Mouse (Mus musculus) liver, adult 2 months (tissue): ENCODE measurements around the gene Trappc3. TPM values are rescaled to one million over a fixed set of nuclear protein-coding genes. Genes with fewer than 3 reads are reported as not detected.

Source experiments
- DNase-seq: peaks from one replicate; pipeline ENCODE4 v3.0.0-alpha.2; 2011; ENCODE audit warnings: low read depth, low spot score; ENCODE audit errors: extremely low read depth
- H3K27ac ChIP-seq: fragments of 200-500 bp; replicated peaks from 2 replicates; pipeline ENCODE4 v1.5.1; 2012; ENCODE audit warnings: low read depth, mild to moderate bottlenecking, control low read depth, inconsistent platforms, low read length; ENCODE audit not compliant: insufficient read depth
- H3K27me3 ChIP-seq: fragments of 200-500 bp; 2 replicates; pipeline ENCODE4 v1.6.1; 2012; ENCODE audit warnings: mild to moderate bottlenecking, moderate library complexity, low read length, inconsistent platforms; ENCODE audit not compliant: control insufficient read depth, insufficient read depth
- H3K36me3 ChIP-seq: fragments of 200-500 bp; 2 replicates; pipeline ENCODE4 v1.6.1; 2012; ENCODE audit warnings: low read length, inconsistent platforms; ENCODE audit not compliant: control insufficient read depth, insufficient read depth
- H3K4me1 ChIP-seq: fragments of 200-500 bp; 2 replicates; pipeline ENCODE4 v1.6.1; 2011; ENCODE audit warnings: low read length; ENCODE audit not compliant: control insufficient read depth, insufficient read depth
- H3K4me3 ChIP-seq: fragments of 200-500 bp; 2 replicates; pipeline ENCODE4 v1.5.1; 2011; ENCODE audit warnings: low read depth, mild to moderate bottlenecking, control low read depth, low read length, moderate library complexity; ENCODE audit not compliant: insufficient read depth
- H3K79me2 ChIP-seq: fragments of 200-500 bp; 2 replicates; pipeline ENCODE4 v1.6.1; 2012; ENCODE audit warnings: inconsistent platforms, mild to moderate bottlenecking, low read length, moderate library complexity; ENCODE audit not compliant: control insufficient read depth, insufficient read depth
- H3K9ac ChIP-seq: fragments of 200-500 bp; 2 replicates; pipeline ENCODE4 v1.6.1; 2012; ENCODE audit warnings: low read depth, mild to moderate bottlenecking, control low read depth, inconsistent platforms, low read length
- CTCF ChIP-seq: fragments of 200-500 bp; IDR thresholded peaks from 2 replicates; pipeline ENCODE4 v1.5.1; 2011; ENCODE audit warnings: low read depth, low read length, control low read depth
- POLR2A ChIP-seq: fragments of 200-500 bp; IDR thresholded peaks from 2 replicates; pipeline ENCODE4 v1.6.1; 2011; ENCODE audit warnings: low read length, control low read depth; ENCODE audit not compliant: insufficient read depth; ENCODE audit errors: extremely low read depth
- WGBS: fragments of 180-500 bp; shearing (Covaris S2); methylation state at CpG from one replicate; pipeline ENCODE4 v1.1.7; 2018; 5-methylcytosine and 5-hydroxymethylcytosine counted together
- polyA plus RNA-seq: library from polyadenylated mRNA; depleted of rRNA; stranded (reverse); fragments of >200 nt; gene quantifications from 2 replicates; pipeline ENCODE4 v1.2.3, GENCODE M21; 2012
- total RNA-seq: library from RNA; depleted of rRNA; stranded (reverse); fragments of >200 nt; gene quantifications from 2 replicates; pipeline ENCODE4 v1.2.3, GENCODE M21; 2014

Trappc3 gene
- total and polyA plus RNA-seq, 2 experiments, result 24.1 to 45.8 TPM

DNA sequence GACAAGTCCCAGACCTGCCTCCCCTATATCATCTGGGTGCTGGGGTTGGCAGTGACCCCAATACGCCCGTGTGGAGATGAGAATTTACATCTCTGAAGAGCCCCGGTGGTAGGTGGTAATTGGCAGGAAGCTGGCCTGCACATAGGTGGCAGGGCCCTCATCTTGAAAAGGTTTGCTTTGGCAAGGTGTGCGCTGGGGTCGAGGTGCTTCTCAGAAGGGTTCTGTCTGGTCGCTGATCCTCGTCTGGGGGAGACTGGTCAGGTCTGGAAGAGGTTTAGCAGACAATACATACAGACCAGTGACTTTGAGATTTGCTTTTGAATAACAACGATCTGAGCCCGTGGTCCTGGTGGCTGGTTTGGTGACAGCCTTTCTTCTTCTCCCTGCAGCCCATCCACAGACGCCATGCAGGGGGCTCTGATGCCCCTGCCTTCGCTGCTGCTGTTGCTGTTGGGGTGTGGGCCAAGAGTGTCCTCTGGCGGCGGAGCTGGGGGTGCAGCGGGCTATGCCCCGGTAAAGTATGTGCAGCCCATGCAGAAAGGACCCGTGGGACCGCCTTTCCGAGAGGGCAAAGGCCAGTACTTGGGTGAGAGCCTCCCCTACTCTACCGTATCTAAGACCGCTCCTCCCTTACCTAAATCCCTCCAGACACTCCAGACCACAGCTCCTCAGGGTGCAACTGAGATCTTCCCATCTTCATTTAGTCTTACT is 47.2 kb downstream of the Trappc3 start:
- H3K27me3 ChIP-seq, result no peaks in the 10 kb centered on the region
- WGBS, result 19% methylated on average over 20 of the region's 20 CpGs
- no peak for DNase-seq
- TF ChIP-seq CTCF (peak; percentile 44), POLR2A (no peak)
- no peak overlapping the region for H3K27ac ChIP-seq
- peaks cover 3% of the 10 kb centered on the region; the same call in 1 of the 2 replicates for H3K4me1 ChIP-seq
- no peak overlapping the region for H3K4me3 ChIP-seq
- no peak overlapping the region for H3K9ac ChIP-seq
- H3K36me3 ChIP-seq, result no peaks in the 10 kb centered on the region
- no peaks in the 10 kb centered on the region for H3K79me2 ChIP-seq

DNA sequence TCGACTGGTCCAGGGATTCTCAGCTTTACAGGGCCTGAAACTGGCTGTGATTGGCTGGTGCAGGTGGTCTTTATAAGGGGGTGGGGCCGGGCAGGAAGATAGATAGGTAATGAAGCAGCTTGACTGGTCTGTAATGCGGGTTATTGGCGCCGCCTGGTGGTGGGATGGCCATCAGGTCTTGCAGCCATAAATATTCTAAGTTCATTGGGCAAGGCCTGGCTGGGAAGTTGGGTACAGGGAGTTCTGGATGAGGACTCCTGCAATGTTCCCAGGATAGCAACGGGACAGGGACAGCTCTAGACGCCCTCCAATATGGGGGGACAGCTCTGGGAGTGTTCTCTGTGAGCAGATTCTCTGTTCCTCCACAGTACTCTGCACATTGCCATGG is 47.8 kb downstream of the Trappc3 start:
- Histone ChIP-seq H3K4me3 (no peak overlapping the region), H3K4me1 (peaks cover 3% of the 10 kb centered on the region; the same call in 1 of the 2 replicates), H3K79me2 (no peaks in the 10 kb centered on the region), H3K27ac (no peak overlapping the region), H3K27me3 (no peaks in the 10 kb centered on the region), H3K36me3 (no peaks in the 10 kb centered on the region), H3K9ac (no peak overlapping the region)
- TF ChIP-seq CTCF (peak; percentile 91), POLR2A (no peak)
- peak; percentile 60 for DNase-seq
- WGBS, result 1% methylated on average over 7 of the region's 7 CpGs

DNA sequence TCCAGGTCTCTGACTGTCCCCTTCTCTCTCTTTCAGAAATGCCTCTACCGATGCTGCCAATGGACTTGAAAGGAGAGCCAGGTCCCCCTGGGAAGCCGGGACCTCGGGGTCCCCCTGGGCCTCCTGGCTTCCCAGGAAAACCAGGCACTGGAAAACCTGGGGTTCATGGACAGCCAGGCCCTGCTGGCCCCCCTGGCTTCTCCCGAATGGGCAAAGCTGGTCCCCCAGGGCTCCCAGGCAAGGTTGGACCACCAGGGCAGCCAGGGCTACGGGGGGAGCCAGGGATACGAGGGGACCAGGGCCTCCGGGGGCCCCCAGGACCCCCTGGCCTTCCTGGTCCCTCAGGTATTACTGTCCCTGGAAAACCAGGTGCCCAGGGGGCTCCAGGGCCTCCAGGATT is 48.2 kb downstream of the Trappc3 start:
- no peaks in the 10 kb centered on the region for H3K79me2 ChIP-seq
- no peaks in the 10 kb centered on the region for H3K36me3 ChIP-seq
- WGBS, result 71% methylated on average over 7 of the region's 7 CpGs
- DNase-seq, result no peak
- no peak overlapping the region for H3K4me3 ChIP-seq
- TF ChIP-seq CTCF (no peak), POLR2A (no peak)
- H3K27me3 ChIP-seq, result no peaks in the 10 kb centered on the region
- no peak overlapping the region for H3K9ac ChIP-seq
- peaks cover 3% of the 10 kb centered on the region; the same call in 1 of the 2 replicates for H3K4me1 ChIP-seq
- H3K27ac ChIP-seq, result no peak overlapping the region

DNA sequence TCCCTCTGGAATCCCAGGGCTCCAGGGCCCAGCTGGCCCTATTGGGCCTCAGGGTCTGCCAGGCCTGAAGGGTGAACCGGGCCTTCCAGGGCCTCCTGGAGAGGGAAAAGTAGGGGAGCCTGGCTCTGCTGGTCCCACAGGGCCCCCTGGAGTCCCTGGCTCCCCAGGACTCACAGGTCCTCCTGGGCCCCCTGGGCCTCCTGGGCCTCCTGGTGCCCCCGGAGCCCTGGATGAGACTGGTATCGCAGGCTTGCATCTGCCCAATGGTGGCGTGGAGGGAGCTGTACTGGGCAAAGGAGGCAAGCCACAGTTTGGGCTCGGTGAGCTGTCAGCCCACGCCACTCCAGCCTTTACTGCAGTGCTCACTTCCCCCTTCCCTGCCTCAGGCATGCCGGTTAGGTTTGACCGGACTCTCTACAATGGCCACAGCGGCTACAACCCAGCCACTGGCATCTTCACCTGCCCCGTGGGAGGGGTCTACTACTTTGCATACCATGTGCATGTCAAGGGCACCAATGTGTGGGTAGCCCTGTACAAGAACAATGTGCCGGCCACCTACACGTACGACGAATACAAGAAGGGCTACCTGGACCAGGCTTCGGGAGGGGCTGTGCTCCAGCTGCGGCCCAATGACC is 49.6 kb downstream of the Trappc3 start:
- Histone ChIP-seq H3K9ac (no peak overlapping the region), H3K27me3 (no peaks in the 10 kb centered on the region), H3K4me3 (no peak overlapping the region), H3K4me1 (peaks cover 3% of the 10 kb centered on the region; the same call in 1 of the 2 replicates), H3K36me3 (peaks cover under 1% of the 10 kb centered on the region; the same call in 1 of the 2 replicates), H3K27ac (no peak overlapping the region), H3K79me2 (no peaks in the 10 kb centered on the region)
- WGBS, result 96% methylated on average over 16 of the region's 16 CpGs
- no peak for DNase-seq
- no peak for TF ChIP-seq POLR2A

DNA sequence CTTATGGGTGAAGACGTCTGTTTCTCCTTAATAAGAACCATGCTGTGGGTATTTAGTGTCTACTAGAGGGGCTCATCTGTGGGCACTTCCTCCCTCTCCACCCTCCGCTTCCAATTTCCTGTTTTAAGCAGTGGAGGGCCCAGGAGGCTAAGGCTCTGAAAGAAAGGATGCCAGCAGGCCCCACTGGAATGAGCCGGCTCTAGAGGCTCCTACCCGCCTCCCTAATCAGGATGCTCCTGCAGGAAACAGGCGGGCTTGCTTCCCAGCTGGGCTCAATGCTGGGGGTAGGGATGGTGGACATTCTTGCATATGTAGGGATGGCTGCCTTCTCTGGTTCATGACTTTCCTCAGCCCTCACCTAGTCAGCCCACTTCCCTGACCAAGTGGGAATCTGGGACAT is 51.1 kb downstream of the Trappc3 start:
- 74% methylated on average over 5 of the region's 5 CpGs for WGBS

DNA sequence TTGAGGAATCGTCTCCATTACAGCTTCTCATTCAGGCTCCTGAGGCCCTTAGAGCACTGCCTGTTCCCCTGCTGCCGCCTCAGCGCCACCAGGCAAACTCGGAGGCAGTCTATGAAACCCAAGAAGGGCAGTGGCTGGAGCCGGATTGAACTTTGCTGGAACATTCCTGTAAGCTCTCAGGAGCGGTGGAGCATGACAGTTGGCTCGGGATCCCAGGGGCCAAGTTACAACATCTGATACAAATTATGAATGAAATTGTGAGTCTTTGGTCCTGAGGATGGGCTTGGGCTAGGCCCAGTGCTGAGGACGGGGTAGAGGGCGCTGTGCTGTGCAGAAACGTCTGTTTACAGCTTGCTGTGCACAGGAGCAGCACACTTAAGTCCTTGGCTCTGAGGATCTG is 52.3 kb downstream of the Trappc3 start:
- H3K27ac ChIP-seq, result no peak overlapping the region
- no peaks in the 10 kb centered on the region for H3K27me3 ChIP-seq
- 80% methylated on average over 10 of the region's 10 CpGs for WGBS
- H3K36me3 ChIP-seq, result peaks cover 4% of the 10 kb centered on the region; the same call in 1 of the 2 replicates
- no peak overlapping the region for H3K9ac ChIP-seq
- H3K4me3 ChIP-seq, result no peak overlapping the region
- DNase-seq, result peak; percentile 31
- H3K4me1 ChIP-seq, result peaks cover 3% of the 10 kb centered on the region; the same call in 1 of the 2 replicates
- no peak for TF ChIP-seq POLR2A
- TF ChIP-seq CTCF, result no peak
- no peaks in the 10 kb centered on the region for H3K79me2 ChIP-seq

More for the DNA sequence above, 51.1 kb downstream of the Trappc3 start:
- Histone ChIP-seq H3K36me3 (peaks cover 4% of the 10 kb centered on the region; the same call in 1 of the 2 replicates), H3K9ac (no peak overlapping the region), H3K4me1 (peaks cover 3% of the 10 kb centered on the region; the same call in 1 of the 2 replicates), H3K79me2 (no peaks in the 10 kb centered on the region), H3K4me3 (no peak overlapping the region), H3K27ac (no peak overlapping the region), H3K27me3 (no peaks in the 10 kb centered on the region)
- TF ChIP-seq CTCF (no peak), POLR2A (no peak)
- no peak for DNase-seq
